Mouse (Mus musculus): ENCODE results near the gene Gm20388. TPM values are rescaled to one million over a fixed set of nuclear protein-coding genes. Genes with fewer than 3 reads are reported as not detected.
"Not testable (repeated sequence)": the region's sequence is repeated elsewhere in the genome, so short reads cannot be mapped to it uniquely, and the experiment has no call there.

Gm20388 gene
- polyA plus RNA-seq, 1 experiment from 2014 or later, result not detected

- no peaks in the 10 kb centered on the region for H3K36me3 ChIP-seq
- WGBS, result 44% methylated on average over 8 of the region's 8 CpGs
- no peaks in the 10 kb centered on the region for H3K27me3 ChIP-seq
- no peak overlapping the region for H3K4me3 ChIP-seq
- peaks cover 11% of the 10 kb centered on the region for H3K4me1 ChIP-seq (replicated peaks)
- no peak overlapping the region for H3K9ac ChIP-seq
- H3K27ac ChIP-seq, result no peak overlapping the region
- H3K9me3 ChIP-seq (replicated peaks), result no peaks in the 10 kb centered on the region
- no peak overlapping the region for H3K4me2 ChIP-seq
- no peak for ATAC-seq (replicated peaks; ENCODE audit: insufficient number of reproducible peaks, insufficient read depth, low FRiP score, low read depth)
Measured at GRCm38 (mm10) chr8:121583653-121584052, 1673.0 kb downstream of the Gm20388 start.

DNA sequence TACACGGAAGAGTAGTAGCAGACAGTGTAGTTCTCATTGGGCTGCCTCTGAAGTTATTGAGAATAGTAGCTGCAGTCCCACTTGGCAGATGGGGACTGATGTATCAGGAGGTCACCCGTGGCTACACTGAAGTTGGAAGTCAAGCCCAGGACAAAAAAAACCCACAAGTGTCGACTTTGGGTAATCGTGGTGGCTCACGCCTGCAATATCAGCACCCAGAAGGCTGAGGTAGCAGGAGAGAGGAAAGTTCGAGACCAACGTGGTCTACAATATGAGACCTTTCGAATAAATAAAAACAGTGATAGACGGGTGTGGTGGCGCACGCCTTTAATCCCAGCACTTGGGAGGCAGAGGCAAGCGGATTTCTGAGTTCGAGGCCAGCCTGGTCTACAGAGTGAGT lies 1674.1 kb downstream of the Gm20388 start:
- Histone ChIP-seq H3K36me3 (no peaks in the 10 kb centered on the region), H3K9me3 (replicated peaks) (no peaks in the 10 kb centered on the region), H3K4me2 (peak overlapping the region; percentile 71), H3K27me3 (no peaks in the 10 kb centered on the region), H3K4me3 (peak overlapping the region; percentile 65), H3K9ac (peak overlapping the region; percentile 63; the same call in 1 of the 2 replicates), H3K27ac (no peak overlapping the region; the same call in 1 of the 2 replicates), H3K4me1 (replicated peaks) (peaks cover 8% of the 10 kb centered on the region)
- no peak for ATAC-seq (replicated peaks; ENCODE audit: insufficient number of reproducible peaks, insufficient read depth, low FRiP score, low read depth)
- 41% methylated on average over 13 of the region's 13 CpGs for WGBS

DNA sequence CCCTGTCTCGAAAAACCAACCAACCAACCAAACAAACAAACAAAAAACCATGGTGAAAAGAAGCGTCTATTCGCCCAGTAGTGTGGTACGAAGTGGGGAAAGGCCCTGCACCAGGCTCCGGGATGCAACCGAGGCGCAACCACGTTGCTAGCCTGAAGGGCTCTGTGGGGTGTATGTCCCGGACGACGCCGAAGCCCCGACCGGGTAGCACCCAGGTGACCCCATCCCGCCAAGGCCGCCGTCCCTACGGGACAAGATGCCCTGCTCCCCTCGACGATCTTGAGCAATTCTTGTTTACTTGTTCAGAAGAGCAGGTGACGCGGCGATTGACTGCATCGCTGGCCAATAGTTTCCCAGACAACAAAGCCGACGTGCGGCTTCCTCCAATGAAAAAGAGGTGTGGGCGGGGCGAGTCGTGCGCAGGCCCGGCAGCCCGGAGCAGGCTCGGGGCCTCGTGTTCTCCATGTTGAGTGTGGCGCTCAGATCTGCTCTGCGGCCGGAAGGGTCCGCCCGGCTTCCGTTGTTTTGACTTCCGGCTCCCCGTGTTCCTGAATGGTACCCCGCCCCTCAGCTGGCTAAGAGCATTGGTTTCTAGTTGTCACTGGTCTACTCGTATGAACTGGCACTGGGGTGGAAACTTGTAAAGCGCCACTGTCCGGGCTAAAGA lies 1674.7 kb downstream of the Gm20388 start:
- Histone ChIP-seq H3K27ac (peak overlapping the region; percentile 53; the same call in 1 of the 2 replicates), H3K9me3 (replicated peaks) (no peaks in the 10 kb centered on the region), H3K27me3 (no peaks in the 10 kb centered on the region), H3K4me3 (peak overlapping the region; percentile 65), H3K36me3 (no peaks in the 10 kb centered on the region), H3K9ac (peak overlapping the region; percentile 63), H3K4me1 (replicated peaks) (peaks cover 12% of the 10 kb centered on the region), H3K4me2 (peak overlapping the region; percentile 71)
- peak; percentile 93 for ATAC-seq (replicated peaks; ENCODE audit: insufficient number of reproducible peaks, insufficient read depth, low FRiP score, low read depth)
- WGBS, result under 1% methylated on average over 47 of the region's 47 CpGs

- Histone ChIP-seq H3K9me3 (replicated peaks) (no peaks in the 10 kb centered on the region), H3K27ac (no peak overlapping the region), H3K4me3 (no peak overlapping the region), H3K27me3 (no peaks in the 10 kb centered on the region), H3K36me3 (peaks cover 3% of the 10 kb centered on the region; the same call in 1 of the 2 replicates), H3K9ac (no peak overlapping the region), H3K4me1 (replicated peaks) (peaks cover 37% of the 10 kb centered on the region), H3K4me2 (no peak overlapping the region)
- ATAC-seq (replicated peaks; ENCODE audit: insufficient number of reproducible peaks, insufficient read depth, low FRiP score, low read depth), result no peak
- 74% methylated on average over 4 of the region's 4 CpGs for WGBS
Measured at GRCm38 (mm10) chr8:121588750-121589149, 1678.1 kb downstream of the Gm20388 start.

- Histone ChIP-seq H3K9ac (no peak overlapping the region), H3K4me1 (replicated peaks) (peaks cover 37% of the 10 kb centered on the region), H3K27me3 (no peaks in the 10 kb centered on the region), H3K27ac (no peak overlapping the region), H3K4me3 (0 out of 2 replicates have a peak overlapping the region, but pooled peaks have one; percentile 71), H3K9me3 (replicated peaks) (no peaks in the 10 kb centered on the region), H3K4me2 (no peak overlapping the region), H3K36me3 (peaks cover 6% of the 10 kb centered on the region; the same call in 1 of the 2 replicates)
- WGBS, result 36% methylated on average over 2 of the region's 2 CpGs
- ATAC-seq (replicated peaks; ENCODE audit: insufficient number of reproducible peaks, insufficient read depth, low FRiP score, low read depth), result no peak
Measured at GRCm38 (mm10) chr8:121589205-121589726, 1678.6 kb downstream of the Gm20388 start.

DNA sequence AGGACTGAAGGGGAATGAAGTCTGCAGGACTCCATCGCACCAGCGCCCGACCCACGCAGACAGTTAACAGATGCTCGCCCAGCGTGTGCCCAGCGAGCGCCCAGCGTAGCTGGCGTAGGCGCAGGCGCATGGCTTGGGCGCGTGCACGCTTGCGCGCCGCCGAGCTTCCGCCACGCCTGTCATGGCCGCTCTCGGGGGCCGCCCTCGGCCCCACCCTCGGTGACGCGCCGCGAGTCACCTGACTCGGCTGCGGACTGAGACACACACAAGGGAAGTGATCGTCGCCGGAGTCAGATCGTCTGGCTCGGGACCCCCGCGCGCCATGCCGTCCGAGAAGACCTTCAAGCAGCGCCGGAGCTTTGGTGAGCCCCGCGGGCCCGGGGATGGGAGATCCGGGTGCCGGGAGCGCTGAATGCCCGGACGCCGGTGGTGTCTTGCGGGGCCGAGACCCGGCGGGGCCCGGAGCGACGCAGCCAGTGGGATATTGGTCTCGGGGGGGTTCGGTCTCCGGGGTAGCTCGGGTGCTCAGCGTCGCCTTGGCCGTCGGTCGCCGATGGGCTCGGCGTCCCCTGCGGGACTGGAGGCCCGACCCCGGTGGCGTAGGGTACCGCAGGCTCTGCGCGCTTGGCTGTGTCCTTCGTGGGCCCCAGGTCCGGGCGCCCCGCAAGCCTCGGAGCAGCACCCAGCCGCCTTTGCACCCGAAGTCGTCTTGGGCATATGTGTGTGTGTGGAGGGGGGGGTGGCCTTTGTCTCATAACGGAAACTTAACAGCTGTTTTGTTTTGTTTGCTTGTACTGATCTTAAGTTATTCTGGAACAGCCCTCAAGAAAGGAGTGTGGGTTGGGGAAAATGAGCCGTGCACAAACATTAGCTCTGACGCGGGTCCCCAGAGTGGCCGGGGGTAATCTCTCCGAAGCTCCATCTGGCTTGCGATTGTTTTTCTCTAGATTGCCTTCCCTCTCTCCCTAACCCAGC lies 1679.8 kb downstream of the Gm20388 start, which contains the start of gene Map1lc3b:
Gene Map1lc3b, plus strand, starts transcription at position 159 of the 975 bp plus-strand sequence.
- Histone ChIP-seq H3K4me3 (peak within 1 kb of the TSS; percentile 71), H3K4me1 (replicated peaks) (peaks cover 33% of the 10 kb centered on the region), H3K27ac (peak within 1 kb of the TSS; percentile 76), H3K4me2 (peak within 1 kb of the TSS; percentile 92), H3K27me3 (no peaks in the 10 kb centered on the region), H3K9ac (peak within 1 kb of the TSS; percentile 78), H3K9me3 (replicated peaks) (no peaks in the 10 kb centered on the region), H3K36me3 (peaks cover 16% of the 10 kb centered on the region)
- WGBS, result under 1% methylated on average over 94 of the region's 94 CpGs
- peak; percentile 83 for ATAC-seq (replicated peaks; ENCODE audit: insufficient number of reproducible peaks, insufficient read depth, low FRiP score, low read depth)

DNA sequence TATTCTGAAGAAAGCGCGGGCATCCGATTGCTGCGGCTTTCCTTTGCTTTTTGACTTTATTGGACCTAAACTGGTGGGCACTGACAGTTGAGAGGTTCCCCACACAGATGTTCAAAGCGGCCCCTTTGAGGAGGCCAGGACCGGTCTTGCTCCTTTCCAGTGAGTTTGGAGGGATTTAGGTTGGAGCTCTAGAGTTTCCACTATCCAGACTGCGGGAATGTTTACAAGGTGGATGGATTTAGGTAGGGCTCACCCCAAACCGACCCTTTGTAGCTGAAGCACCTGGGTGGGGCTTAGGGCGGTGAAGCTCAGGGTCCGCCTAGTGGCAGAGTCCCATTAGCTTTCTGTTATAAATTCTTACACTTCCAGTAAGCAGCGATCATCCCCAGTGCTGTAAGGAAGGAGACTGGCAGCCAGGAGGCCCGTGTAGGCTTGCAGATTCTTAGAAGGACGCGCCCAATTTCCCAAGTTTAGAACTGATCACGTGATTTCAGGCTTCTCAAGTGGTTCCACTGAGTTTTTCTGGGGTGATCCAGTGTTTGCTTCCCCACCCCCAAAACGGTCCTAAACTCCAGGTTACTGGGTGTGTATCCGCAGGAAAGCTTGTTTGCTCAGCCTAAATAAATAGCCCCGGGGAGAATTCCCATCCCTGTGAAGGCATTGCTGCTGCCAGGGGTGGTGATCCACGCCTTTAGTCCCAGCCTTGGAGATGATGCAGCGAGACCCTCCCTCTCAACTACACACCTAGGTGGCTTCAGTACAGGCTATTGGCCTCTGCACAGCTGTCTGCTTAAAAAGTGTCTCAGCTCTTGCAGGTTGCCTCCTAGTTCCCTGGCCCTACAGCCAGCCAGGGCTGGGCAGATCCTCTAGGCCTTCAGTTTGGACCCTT lies 1680.8 kb downstream of the Gm20388 start:
- whole genome bisulfite sequencing, result 16% methylated on average over 20 of the region's 20 CpGs

GRCm38 (mm10) chr8:121593293-121593692 lies 1682.7 kb downstream of the Gm20388 start:
- 91% methylated on average over 5 of the region's 5 CpGs for WGBS
- H3K27me3 ChIP-seq, result no peaks in the 10 kb centered on the region
- H3K27ac ChIP-seq, result peak overlapping the region; percentile 19; the same call in 1 of the 2 replicates
- no peak overlapping the region for H3K9ac ChIP-seq
- peaks cover 30% of the 10 kb centered on the region for H3K4me1 ChIP-seq (replicated peaks)
- peaks cover 34% of the 10 kb centered on the region for H3K36me3 ChIP-seq
- H3K4me3 ChIP-seq, result no peak overlapping the region
- no peak for ATAC-seq (replicated peaks; ENCODE audit: insufficient number of reproducible peaks, insufficient read depth, low FRiP score, low read depth)
- H3K9me3 ChIP-seq (replicated peaks), result no peaks in the 10 kb centered on the region
- no peak overlapping the region for H3K4me2 ChIP-seq

More for the DNA sequence above, 1680.8 kb downstream of the Gm20388 start:
- peak overlapping the region; percentile 92 for H3K4me2 ChIP-seq
- no peaks in the 10 kb centered on the region for H3K27me3 ChIP-seq
- peak overlapping the region; percentile 78 for H3K9ac ChIP-seq
- H3K36me3 ChIP-seq, result peaks cover 25% of the 10 kb centered on the region
- peak overlapping the region; percentile 71 for H3K4me3 ChIP-seq
- no peaks in the 10 kb centered on the region for H3K9me3 ChIP-seq (replicated peaks)
- peaks cover 30% of the 10 kb centered on the region for H3K4me1 ChIP-seq (replicated peaks)
- H3K27ac ChIP-seq, result peak overlapping the region; percentile 76
- peak; percentile 27 for ATAC-seq (replicated peaks; ENCODE audit: insufficient number of reproducible peaks, insufficient read depth, low FRiP score, low read depth)

- Histone ChIP-seq H3K4me2 (no peak overlapping the region), H3K4me3 (no peak overlapping the region), H3K27me3 (no peaks in the 10 kb centered on the region), H3K9me3 (replicated peaks) (no peaks in the 10 kb centered on the region), H3K36me3 (peaks cover 35% of the 10 kb centered on the region), H3K9ac (no peak overlapping the region), H3K4me1 (replicated peaks) (peaks cover 30% of the 10 kb centered on the region), H3K27ac (peak overlapping the region; percentile 57)
- WGBS, result 65% methylated on average over 9 of the region's 9 CpGs
- no peak for ATAC-seq (replicated peaks; ENCODE audit: insufficient number of reproducible peaks, insufficient read depth, low FRiP score, low read depth)
Measured at GRCm38 (mm10) chr8:121593983-121594382, 1683.3 kb downstream of the Gm20388 start.

GRCm38 (mm10) chr8:121597492-121597891 lies 1686.9 kb downstream of the Gm20388 start:
- not testable (repeated sequence) for H3K4me1 ChIP-seq (replicated peaks); H3K9me3 ChIP-seq (replicated peaks); H3K27ac ChIP-seq; H3K27me3 ChIP-seq; H3K9ac ChIP-seq; H3K4me3 ChIP-seq; H3K4me2 ChIP-seq; ATAC-seq (replicated peaks; ENCODE audit: insufficient number of reproducible peaks, insufficient read depth, low FRiP score, low read depth)
- H3K36me3 ChIP-seq, result peaks cover 58% of the 10 kb centered on the region
- WGBS, result 70% methylated on average over 2 of the region's 2 CpGs
